Mouse (Mus musculus): ENCODE data around the gene Ubash3b.

Ubash3b gene

GRCm38 (mm10) chr9:41136273-41136672 is 25.2 kb downstream of the Ubash3b start:
- no peak for DNase-seq (ENCODE audit: low spot score)

GRCm38 (mm10) chr9:41134907-41135306 is 26.6 kb downstream of the Ubash3b start:
- DNase-seq (ENCODE audit: low spot score) = no peak

GRCm38 (mm10) chr9:41130563-41130962 is 30.9 kb downstream of the Ubash3b start:
- no peak for DNase-seq (ENCODE audit: low spot score)

GRCm38 (mm10) chr9:41129802-41130480 is 31.6 kb downstream of the Ubash3b start:
- no peak for DNase-seq (ENCODE audit: low spot score)

GRCm38 (mm10) chr9:41129273-41129672 is 32.2 kb downstream of the Ubash3b start:
- DNase-seq (ENCODE audit: low spot score) = no peak

GRCm38 (mm10) chr9:41126723-41127122 is 34.8 kb downstream of the Ubash3b start:
- no peak for DNase-seq (ENCODE audit: low spot score)

- no peak for DNase-seq (ENCODE audit: low spot score)
Observed at GRCm38 (mm10) chr9:41124305-41124704, 37.2 kb downstream of the Ubash3b start.

- DNase-seq (ENCODE audit: low spot score) = no peak
Observed at GRCm38 (mm10) chr9:41122390-41123110, 38.9 kb downstream of the Ubash3b start.

- DNase-seq (ENCODE audit: low spot score) = no peak
Observed at GRCm38 (mm10) chr9:41121701-41122354, 39.7 kb downstream of the Ubash3b start.

GRCm38 (mm10) chr9:41119958-41120357 is 41.5 kb downstream of the Ubash3b start:
- DNase-seq (ENCODE audit: low spot score) = no peak

- DNase-seq (ENCODE audit: low spot score) = no peak
Observed at GRCm38 (mm10) chr9:41118065-41118464, 43.4 kb downstream of the Ubash3b start.

GRCm38 (mm10) chr9:41116126-41116525 is 45.4 kb downstream of the Ubash3b start:
- no peak for DNase-seq (ENCODE audit: low spot score)

- DNase-seq (ENCODE audit: low spot score) = no peak
Observed at GRCm38 (mm10) chr9:41114367-41114766, 47.1 kb downstream of the Ubash3b start.

GRCm38 (mm10) chr9:41109749-41110148 is 51.7 kb downstream of the Ubash3b start:
- DNase-seq (ENCODE audit: low spot score) = no peak

- no peak for DNase-seq (ENCODE audit: low spot score)
Observed at GRCm38 (mm10) chr9:41108324-41109180, 52.9 kb downstream of the Ubash3b start.

GRCm38 (mm10) chr9:41105201-41105643 is 56.3 kb downstream of the Ubash3b start:
- DNase-seq (ENCODE audit: low spot score) = no peak

- no peak for DNase-seq (ENCODE audit: low spot score)
Observed at GRCm38 (mm10) chr9:41103722-41104121, 57.8 kb downstream of the Ubash3b start.

GRCm38 (mm10) chr9:41102613-41103012 is 58.9 kb downstream of the Ubash3b start:
- no peak for DNase-seq (ENCODE audit: low spot score)

- DNase-seq (ENCODE audit: low spot score) = no peak
Observed at GRCm38 (mm10) chr9:41099897-41100296, 61.6 kb downstream of the Ubash3b start.

- no peak for DNase-seq (ENCODE audit: low spot score)
Observed at GRCm38 (mm10) chr9:41099067-41099466, 62.4 kb downstream of the Ubash3b start.

- no peak for DNase-seq (ENCODE audit: low spot score)
Observed at GRCm38 (mm10) chr9:41098065-41098464, 63.4 kb downstream of the Ubash3b start.

GRCm38 (mm10) chr9:41091993-41092392 is 69.5 kb downstream of the Ubash3b start:
- no peak for DNase-seq (ENCODE audit: low spot score)
